Mouse (Mus musculus) cerebellum, postnatal 36 days (tissue): ENCODE results near the gene Gna13.
A peak's percentile ranks its signal among the peaks of the same experiment; 100 is the strongest.

Source experiments
- DNase-seq, 2 experiments: peaks; one replicate each; pipeline ENCODE4 v3.0.0; 2021 to 2022; ENCODE audit warnings: mixed read lengths in 2 of 2

The Gna13 gene

DNA sequence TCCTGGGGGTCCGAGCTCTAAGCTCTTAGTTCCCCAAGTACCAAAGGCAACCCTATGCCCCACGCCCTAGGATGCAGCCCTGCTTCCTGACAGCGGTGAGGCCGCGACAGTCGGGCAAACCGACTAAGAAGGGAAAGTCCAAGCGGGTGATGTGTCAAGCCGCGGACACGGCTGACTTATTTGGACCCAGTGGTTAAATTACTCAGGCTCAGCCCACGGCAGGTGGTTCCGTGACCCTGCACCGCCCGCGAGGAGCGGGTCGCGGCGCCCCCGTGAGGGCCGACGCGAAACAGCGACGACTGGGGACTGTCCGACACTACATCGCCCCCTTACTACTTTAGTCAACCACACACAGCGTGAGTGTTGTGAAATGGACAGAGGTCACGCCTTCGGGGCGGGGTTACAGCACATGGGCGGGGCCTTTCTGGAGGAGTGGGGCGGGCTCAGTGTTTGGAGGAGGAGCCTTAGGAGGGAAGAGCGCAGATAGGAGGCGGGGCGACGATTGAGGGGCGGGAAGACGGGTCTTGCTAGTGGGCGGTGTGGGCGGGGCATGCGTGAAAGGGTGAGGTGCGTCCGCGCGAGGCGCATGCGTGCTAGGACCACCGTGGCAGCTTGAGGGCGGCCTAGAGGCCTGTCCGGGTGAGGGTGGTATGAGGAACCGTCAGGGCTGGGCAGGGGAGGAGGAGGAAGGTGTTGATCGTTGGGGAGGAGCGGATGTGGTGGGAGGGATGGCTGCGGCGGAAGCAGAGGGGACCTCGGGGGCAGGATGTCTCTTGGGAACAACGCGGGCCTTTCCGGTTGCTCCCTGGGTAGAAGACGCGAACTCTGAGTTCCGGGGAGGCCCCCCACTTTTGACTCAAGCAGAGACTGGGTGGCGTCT is 63.0 kb downstream of the Gna13 start, which contains the start of gene Amz2:
TSS of gene Amz2 (plus strand) at position 555 of the 880 bp plus-strand sequence.
- peak; percentile 98 to 99 for DNase-seq

DNA sequence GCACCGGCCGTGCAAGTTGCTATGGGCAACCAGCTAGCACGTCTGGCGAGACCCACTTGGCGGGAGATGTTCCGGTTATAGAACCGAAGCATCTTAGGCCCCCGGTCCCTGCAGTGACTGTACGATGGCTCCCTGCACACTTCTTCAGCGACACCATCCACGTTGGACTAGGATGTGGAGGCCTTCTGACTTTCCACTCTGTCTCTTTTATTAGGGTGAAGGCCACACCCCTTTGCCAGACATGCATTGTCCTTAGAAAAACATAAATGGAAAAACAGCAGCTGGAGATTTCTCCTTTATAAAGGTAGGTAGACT is 63.6 kb downstream of the Gna13 start:
- DNase-seq: no peak

DNA sequence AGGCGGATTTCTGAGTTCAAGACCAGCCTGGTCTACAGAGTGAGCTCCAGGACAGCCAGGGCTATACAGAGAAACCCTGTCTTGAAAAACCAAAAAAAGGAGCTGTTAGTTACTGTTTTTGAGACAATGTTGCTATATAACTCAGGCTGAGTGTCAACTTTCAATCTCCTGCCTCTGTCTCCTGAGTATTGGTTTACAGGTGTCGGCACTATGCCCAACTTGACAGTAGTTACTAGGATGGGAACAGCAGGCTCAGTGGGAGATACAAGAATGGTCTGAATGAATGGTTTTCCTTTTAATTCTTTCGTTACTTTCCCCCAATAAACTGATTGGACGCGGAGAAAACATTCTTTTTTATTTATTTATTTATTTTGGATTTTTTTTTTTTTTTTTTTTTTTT is 64.7 kb downstream of the Gna13 start:
- DNase-seq: no peak

DNA sequence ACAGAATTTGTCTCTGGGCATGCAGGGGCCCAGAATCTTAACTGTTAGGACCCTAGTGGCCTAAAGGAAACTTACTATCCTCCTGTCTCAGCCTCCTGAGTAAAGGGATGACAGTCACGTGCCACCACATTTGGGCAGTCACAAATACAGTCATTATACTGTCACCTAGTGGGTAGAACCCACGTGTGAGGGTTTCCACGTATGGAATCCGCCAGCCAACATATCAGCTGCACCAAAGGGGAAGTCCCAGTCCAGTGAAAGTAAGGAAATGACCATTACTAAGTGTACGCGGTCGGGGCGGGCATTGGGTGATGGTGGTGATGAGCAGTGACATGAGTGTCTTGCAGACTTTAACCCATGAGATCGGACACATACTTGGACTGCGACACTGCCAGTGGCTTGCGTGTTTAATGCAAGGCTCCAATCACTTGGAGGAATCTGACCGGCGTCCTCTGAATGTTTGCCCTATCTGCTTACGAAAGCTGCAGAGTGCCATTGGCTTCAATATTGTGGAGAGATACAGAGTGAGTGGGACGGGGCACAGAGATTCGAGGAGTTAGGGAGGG is 71.7 kb downstream of the Gna13 start:
- DNase-seq: no peak

DNA sequence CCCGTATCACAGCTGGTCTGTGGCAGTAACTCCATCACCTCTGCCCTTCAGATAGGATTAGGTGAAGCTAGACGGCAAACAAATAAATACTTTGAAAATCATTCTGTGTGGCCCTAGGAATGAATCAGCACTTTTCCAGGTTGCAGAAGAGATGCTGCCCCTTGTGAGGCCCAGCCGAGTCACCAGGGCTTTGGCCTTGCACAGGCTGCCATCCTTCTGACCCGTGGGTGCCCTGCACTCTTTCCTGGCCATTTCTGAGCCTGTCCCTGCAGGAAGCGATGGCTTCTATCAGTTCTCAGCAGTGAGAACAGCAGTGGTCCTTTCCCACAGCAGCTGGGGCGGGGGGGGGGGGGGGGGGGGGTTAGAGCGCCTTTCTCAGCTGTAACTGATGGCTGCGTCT is 74.3 kb downstream of the Gna13 start:
- no peak for DNase-seq

DNA sequence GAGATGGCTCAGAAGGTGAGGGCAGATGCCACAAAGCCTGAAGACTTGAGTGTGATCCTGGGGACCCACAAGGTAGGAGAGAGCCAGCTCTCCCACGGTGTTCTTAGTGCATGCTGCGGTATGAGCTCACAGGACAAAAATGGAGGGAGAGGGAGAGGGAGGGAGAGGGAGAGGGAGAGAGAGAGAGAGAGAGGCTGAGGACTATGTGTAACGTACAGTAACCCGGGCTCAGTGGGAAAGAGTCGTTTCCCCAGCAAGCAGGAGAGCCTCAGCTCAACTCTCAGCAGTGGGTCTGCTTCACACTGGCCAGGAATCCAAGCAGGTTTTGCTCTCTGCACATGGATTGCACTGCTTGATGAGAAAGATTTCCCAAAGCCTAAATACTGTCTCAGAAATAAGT is 76.6 kb downstream of the Gna13 start:
- DNase-seq: no peak

DNA sequence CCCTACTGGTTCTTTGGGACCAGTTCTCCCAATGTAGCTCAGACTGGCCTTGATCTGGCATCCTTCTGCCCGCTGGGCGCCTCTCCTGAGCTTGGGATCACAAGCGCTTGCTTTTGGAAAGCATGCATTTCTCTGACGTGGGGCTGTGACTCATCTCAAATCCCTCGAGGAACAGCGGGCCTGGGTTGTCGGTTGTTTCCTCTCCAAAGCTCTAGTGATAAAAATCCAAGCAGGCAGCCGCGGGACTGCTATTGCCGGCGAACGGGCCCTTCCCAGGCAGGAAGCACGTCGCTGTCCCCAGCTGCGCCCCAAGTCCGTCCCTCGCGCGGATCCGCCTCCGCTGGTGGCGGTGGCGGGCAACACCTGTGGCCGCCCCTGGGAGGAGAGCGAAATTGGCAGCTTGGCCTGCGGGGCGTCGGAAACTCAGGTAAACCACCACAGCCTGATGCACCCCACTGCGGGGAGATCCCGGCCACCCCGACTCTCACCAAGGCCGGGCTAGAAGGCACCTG is 77.3 kb downstream of the Gna13 start:
- DNase-seq: peak; percentile 64 to 66

DNA sequence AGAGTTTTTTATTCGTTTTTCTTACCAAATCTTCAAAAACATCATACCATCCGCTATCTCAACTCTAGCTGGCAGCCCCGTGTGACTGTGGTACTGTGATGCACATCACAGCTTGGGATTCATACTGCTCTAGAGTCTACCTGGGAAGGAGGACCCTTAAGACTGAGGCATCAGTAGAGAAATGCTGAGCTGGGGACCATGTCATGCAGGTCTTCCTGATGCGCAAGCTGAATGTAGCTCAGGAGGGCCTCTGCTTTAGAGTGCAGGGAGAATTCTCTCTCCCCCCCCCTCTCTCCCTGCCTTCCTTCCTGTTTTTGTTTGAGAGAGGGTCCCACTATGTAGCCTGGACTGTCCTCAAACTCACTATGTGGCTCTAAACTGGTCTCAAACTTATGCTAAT is 78.0 kb downstream of the Gna13 start:
- no peak for DNase-seq

DNA sequence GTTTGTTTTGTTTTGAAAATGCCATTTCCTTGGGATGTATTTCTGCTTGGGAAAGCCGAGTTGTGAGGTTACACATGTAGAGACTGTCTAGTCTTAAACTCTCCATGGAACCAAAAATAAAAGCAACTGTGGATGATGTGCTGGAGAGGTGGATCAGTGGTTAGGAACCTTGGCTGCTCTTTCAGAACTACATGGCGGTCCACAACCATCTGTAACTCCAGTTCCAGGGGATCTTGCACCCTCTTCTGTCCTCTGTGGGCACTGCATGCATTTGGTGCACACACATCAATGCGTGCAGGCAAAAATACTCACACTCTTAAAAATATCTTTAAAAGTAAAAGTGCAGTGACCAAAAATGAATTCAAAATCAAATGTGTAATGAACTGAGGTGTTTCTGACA is 78.5 kb downstream of the Gna13 start:
- peak; percentile 27 to 45 for DNase-seq

DNA sequence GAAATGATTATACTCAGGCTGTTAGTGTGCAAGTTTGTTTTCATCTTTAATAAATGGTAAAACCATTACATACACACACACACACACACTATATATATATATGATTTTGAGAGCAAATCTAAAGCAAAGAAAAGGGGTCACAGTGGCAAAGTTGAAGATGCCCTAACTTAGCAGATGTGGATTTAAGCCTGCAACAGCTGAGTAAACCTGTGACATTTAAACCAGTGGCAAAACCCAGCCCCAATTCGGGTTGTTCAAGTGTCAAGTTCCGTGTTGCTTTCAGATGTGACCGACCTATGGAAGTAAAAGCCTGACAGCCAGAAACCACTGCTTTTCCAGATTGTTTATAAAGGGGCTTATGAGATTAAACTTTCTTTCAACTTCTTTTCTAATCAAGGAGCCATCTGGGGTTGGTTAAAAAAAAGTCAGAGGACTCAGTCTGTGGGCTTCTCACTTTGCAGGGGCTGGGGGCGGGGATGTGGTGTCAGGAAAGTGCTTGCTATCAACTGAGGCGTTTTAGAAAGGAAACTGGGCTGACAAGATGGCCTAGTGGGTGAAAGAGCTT is 79.6 kb downstream of the Gna13 start:
- DNase-seq: no peak

DNA sequence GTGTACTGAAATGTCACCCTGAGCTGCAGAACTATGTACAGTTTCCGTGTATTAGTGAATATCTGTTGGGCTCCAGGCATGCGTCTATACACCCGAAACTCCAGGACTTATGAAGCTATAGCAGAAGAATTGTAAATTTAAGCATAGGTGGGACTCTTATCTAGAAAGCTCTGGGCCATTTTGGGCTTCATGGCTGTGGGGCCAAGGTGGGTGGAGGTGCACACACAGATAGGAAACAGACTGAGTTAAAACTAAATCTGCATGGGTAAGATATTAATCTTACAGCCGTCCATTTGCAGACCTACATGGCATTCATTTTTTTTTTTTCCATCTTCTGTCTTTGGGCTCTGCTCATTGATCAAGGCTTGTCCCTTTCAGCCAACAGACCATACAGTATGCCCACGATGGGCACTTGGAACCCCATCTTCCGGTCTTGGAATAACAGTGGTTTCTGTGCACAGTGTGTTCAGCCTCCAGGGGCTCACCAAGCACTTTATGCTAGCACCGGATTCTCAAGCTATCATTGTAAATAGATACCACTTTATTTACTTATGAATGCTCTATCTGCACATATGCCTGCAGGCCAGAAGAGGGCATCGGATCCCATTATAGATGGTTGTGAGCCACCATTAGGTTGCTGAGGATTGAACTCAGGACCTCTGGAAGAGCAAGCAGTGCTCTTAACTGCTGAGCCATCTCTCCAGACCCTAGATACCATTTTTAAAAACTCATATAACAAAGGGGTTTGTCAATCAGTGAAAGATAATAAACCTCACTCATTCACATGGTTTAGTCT is 81.0 kb downstream of the Gna13 start:
- DNase-seq: no peak

DNA sequence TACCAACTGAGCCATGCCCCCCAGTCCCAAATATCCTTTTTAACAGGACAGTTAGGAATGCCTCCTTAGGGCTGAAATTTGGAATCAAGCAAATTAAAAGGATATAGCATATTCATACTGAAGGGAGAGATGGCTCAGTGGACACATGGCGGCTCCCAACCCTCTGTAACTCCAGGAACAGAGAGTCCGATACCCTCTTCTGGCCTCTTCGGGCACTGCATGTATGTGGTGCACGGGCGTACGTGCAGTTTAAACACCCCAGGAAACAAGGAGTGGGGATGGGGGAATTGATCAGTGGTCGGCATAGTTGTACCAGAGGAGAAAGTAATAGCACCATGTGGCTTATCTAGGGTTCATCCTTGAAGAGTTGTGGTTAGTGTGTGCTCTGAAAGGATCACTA is 82.0 kb downstream of the Gna13 start:
- DNase-seq: peak; percentile 35 to 43

DNA sequence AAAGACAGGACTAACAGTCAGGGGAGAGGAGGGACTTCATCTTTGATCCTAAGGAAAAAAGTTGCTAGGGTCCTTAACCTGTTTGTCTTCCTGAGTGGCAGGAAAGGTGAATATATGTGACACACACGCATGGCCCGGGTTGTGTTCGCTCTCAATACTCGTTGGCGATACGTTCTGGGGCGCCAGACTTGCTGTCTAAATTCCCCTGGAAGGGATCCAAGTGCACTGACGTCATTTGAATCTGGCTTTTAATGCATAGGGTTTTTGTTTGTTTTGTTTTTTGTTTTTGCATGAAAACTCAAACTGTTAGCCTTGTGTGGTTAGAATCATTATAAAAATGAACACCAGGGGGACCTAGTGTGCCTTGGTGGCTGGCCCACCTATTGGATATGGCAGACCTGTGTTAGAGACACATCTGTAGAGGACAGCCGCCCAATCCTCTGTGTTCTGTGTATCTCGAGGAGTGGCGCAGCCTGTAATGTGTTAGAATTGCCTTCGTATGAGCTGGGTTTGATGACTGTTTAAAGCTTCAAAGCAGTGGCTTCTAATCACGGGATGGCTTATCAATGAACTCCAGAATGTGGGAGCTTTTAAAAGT is 82.9 kb downstream of the Gna13 start:
- peak in 1 of 2 experiments; percentile 41 for DNase-seq
